Mouse (Mus musculus) induced T-regulatory cell, adult 2 months (primary cell): ENCODE data around the gene Wnt1.

Experiments used
- DNase-seq: peaks from one replicate; pipeline ENCODE4 v3.0.0-alpha.2; 2012; ENCODE audit warnings: low read depth

The Wnt1 gene

GRCm38 (mm10) chr15:98837006-98837742, 47.5 kb downstream of the Wnt1 start:
- DNase-seq, result no peak

- DNase-seq, result no peak
Observed at GRCm38 (mm10) chr15:98837743-98838103, 48.1 kb downstream of the Wnt1 start.

- DNase-seq, result no peak
Observed at GRCm38 (mm10) chr15:98839161-98839560, 49.5 kb downstream of the Wnt1 start.

GRCm38 (mm10) chr15:98839671-98840585, 50.3 kb downstream of the Wnt1 start:
- DNase-seq, result no peak
